Mouse (Mus musculus) kidney, adult 2 months (tissue): ENCODE results near the gene Map4k5. TPM values are rescaled to one million over a fixed set of nuclear protein-coding genes. Genes with fewer than 3 reads are reported as not detected.

Experiments
- DNase-seq: peaks from one replicate; pipeline ENCODE4 v3.0.0; 2021
- H3K27ac ChIP-seq: fragments of 200-500 bp; 2 replicates; pipeline ENCODE4 v1.5.1; 2012; ENCODE audit warnings: low read depth, low read length, control low read depth, inconsistent platforms; ENCODE audit not compliant: insufficient read depth
- H3K27me3 ChIP-seq: fragments of 200-500 bp; replicated peaks from 2 replicates; pipeline ENCODE4 v1.6.1; 2012; ENCODE audit warnings: mild to moderate bottlenecking, moderate library complexity, low read length, inconsistent platforms; ENCODE audit not compliant: control insufficient read depth, insufficient read depth
- H3K36me3 ChIP-seq: fragments of 200-500 bp; 2 replicates; pipeline ENCODE4 v1.6.1; 2012; ENCODE audit warnings: mild to moderate bottlenecking, moderate library complexity, low read length, inconsistent platforms; ENCODE audit not compliant: control insufficient read depth, insufficient read depth
- H3K4me1 ChIP-seq: fragments of 200-500 bp; 2 replicates; pipeline ENCODE4 v1.6.1; 2011; ENCODE audit warnings: low read length; ENCODE audit not compliant: control insufficient read depth, insufficient read depth
- H3K4me3 ChIP-seq: fragments of 200-500 bp; 2 replicates; pipeline ENCODE4 v1.5.1; 2011; ENCODE audit warnings: mild to moderate bottlenecking, low read depth, low read length, control low read depth; ENCODE audit not compliant: insufficient read depth
- CTCF ChIP-seq: fragments of 200-500 bp; conservative IDR thresholded peaks from 2 replicates; pipeline ENCODE4 v1.5.1; 2011; ENCODE audit warnings: low read depth, mild to moderate bottlenecking, control low read depth, low read length, moderate library complexity, mixed read lengths; ENCODE audit not compliant: insufficient read depth, insufficient read length
- POLR2A ChIP-seq: fragments of 200-500 bp; IDR thresholded peaks from one replicate; pipeline ENCODE4 v1.6.1; 2011; ENCODE audit warnings: low read depth, low read length, control low read depth
- WGBS: fragments of 180-500 bp; shearing (Covaris S2); methylation state at CpG from one replicate; pipeline ENCODE4 v1.1.7; 2018; 5-methylcytosine and 5-hydroxymethylcytosine counted together
- polyA plus RNA-seq: library from polyadenylated mRNA; depleted of rRNA; stranded (reverse); fragments of >200 nt; gene quantifications from 2 replicates; pipeline ENCODE4 v1.2.3, GENCODE M21; 2012

Map4k5 gene
- polyA plus RNA-seq, 1 experiment, result 6.3 TPM

- Histone ChIP-seq H3K4me3 (no peak overlapping the region), H3K27me3 (no peaks in the 10 kb centered on the region), H3K36me3 (peaks cover 4% of the 10 kb centered on the region; the same call in 1 of the 2 replicates), H3K4me1 (peaks cover 6% of the 10 kb centered on the region; the same call in 1 of the 2 replicates), H3K27ac (no peak overlapping the region)
- WGBS, result 83% methylated on average over 6 of the region's 6 CpGs
- DNase-seq, result no peak
- no peak for TF ChIP-seq CTCF
- no peak for TF ChIP-seq POLR2A
Measured at GRCm38 (mm10) chr12:69803196-69803595, 89.8 kb downstream of the Map4k5 start.

DNA sequence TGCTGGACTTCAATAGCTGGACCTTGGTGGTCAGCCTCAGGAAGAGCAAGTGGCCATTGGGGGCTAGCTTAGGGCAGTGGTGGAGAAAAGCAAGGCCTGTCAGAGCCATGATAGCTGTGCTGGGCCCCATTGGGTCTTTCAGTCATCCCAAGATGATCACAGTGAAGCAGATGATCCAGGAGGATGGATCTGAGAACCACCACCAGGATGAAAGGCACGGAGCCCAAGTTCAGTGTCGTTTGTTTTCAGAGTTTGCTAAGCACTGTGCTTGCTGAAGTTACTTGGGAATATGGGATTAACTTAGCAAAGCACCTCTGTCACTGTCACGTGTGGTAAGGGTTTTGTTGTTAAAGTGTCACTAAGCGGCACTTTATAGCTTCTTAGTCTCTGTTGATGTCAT lies 92.4 kb downstream of the Map4k5 start:
- no peak overlapping the region for H3K27ac ChIP-seq
- WGBS, result 78% methylated on average over 4 of the region's 4 CpGs
- no peak for TF ChIP-seq CTCF

DNA sequence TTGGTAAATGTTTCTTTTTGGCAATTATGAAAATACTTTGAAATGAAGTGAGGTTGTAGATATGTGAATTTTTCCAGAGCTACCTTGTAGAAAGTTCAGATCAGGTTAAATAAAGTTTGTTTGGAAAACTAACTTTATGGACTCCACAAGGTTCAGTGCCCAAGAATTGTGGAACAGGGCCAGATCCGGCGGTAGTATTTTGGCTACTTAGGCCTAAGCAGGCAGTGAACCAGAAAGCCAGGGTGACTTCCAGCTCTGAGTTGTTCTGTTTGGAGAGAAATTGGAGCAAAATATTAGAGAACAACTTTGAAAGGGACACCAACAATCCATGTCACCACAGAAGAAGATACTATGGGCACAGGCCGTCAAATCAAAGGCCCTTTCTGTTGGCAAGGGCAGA lies 96.7 kb downstream of the Map4k5 start:
- H3K27ac ChIP-seq, result peak overlapping the region; percentile 92
- TF ChIP-seq POLR2A, result no peak
- TF ChIP-seq CTCF, result no peak
- 30% methylated on average over 3 of the region's 3 CpGs for WGBS
- H3K27me3 ChIP-seq, result no peaks in the 10 kb centered on the region
- H3K4me3 ChIP-seq, result no peak overlapping the region
- no peaks in the 10 kb centered on the region for H3K36me3 ChIP-seq
- peak; percentile 94 for DNase-seq
- peaks cover 20% of the 10 kb centered on the region for H3K4me1 ChIP-seq

More for the DNA sequence above, 92.4 kb downstream of the Map4k5 start:
- peaks cover 15% of the 10 kb centered on the region for H3K4me1 ChIP-seq
- DNase-seq, result no peak
- peaks cover 4% of the 10 kb centered on the region; the same call in 1 of the 2 replicates for H3K36me3 ChIP-seq
- no peaks in the 10 kb centered on the region for H3K27me3 ChIP-seq
- H3K4me3 ChIP-seq, result no peak overlapping the region

DNA sequence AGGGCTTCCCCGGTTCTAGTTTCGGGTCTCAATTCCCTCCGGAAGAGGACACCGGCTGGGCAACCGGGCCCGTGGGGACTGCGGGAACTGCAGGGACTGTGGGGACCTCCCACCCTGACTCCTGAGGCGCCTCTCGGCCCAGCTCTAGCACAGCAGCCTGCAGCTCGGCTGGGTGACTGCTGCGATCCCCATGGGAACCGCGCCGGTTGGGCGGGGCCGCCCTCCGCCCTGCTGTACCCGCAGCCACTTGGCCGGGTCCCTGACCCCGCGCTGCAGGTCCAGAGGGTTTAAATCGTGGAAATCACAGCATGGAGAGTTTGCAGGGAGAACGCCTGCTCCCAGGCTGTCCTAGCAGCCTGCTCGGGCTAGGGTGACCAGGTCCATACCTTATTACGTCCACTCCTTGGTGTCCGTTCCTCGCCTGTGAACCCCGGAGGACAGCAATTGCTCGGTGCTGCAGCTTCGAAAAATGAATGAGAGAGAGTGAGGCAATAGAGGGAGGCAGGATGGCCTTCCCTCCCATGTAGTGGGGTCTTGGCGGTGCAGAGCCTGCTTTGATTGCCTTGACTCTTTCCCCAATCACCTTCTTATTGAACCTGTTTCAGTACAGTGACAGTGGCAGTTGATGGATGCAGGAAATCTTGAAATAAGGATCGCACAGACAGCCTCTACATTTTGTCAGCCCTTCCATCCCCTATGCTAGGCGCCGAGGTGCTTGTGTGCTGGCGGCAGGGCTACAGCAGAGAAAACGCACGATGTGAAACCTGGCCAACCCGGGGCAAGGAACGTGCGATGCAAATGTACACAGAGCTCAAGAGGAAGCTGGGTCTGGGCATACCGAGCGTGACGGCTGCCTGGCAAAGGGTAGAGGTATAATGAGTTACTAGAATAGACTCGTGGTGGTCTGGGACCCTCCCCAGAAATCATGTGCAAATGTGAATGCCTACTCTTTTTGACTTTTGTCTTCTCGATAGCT lies 102.2 kb downstream of the Map4k5 start, which contains the start of gene Cdkl1:
Gene Cdkl1 (minus strand): TSS at position 738 of the 976 bp plus-strand sequence.
- no peaks in the 10 kb centered on the region for H3K27me3 ChIP-seq
- H3K36me3 ChIP-seq, result no peaks in the 10 kb centered on the region
- H3K4me3 ChIP-seq, result peak within 1 kb of the TSS; percentile 52
- WGBS, result 2% methylated on average over 45 of the region's 45 CpGs
- peak within 1 kb of the TSS; percentile 99 for H3K27ac ChIP-seq
- TF ChIP-seq CTCF (no peak), POLR2A (peak; percentile 39)
- DNase-seq, result peak; percentile 92
- H3K4me1 ChIP-seq, result peaks cover 7% of the 10 kb centered on the region

- no peaks in the 10 kb centered on the region for H3K36me3 ChIP-seq
Measured at GRCm38 (mm10) chr12:69789766-69790529, 103.1 kb downstream of the Map4k5 start.

GRCm38 (mm10) chr12:69788380-69788779 lies 104.6 kb downstream of the Map4k5 start:
- no peak for DNase-seq
- Histone ChIP-seq H3K4me3 (peak overlapping the region; percentile 59), H3K27me3 (no peaks in the 10 kb centered on the region), H3K36me3 (no peaks in the 10 kb centered on the region; the same call in 1 of the 2 replicates), H3K27ac (peak overlapping the region; percentile 98), H3K4me1 (peaks cover 9% of the 10 kb centered on the region; the same call in 1 of the 2 replicates)
- WGBS, result 40% methylated on average over 5 of the region's 5 CpGs
- TF ChIP-seq POLR2A, result no peak
- TF ChIP-seq CTCF, result no peak

More at GRCm38 (mm10) chr12:69789766-69790529, 103.1 kb downstream of the Map4k5 start:
- H3K27me3 ChIP-seq, result no peaks in the 10 kb centered on the region
- H3K4me3 ChIP-seq, result peak overlapping the region; percentile 52
- peak overlapping the region; percentile 99 for H3K27ac ChIP-seq
- 24% methylated on average over 27 of the region's 27 CpGs for WGBS
- DNase-seq, result peak; percentile 74
- H3K4me1 ChIP-seq, result peaks cover 2% of the 10 kb centered on the region; the same call in 1 of the 2 replicates
- TF ChIP-seq CTCF, result no peak
- no peak for TF ChIP-seq POLR2A
